Mouse (Mus musculus): ENCODE data around the gene Slc38a2. TPM values are rescaled to one million over a fixed set of nuclear protein-coding genes. Genes with fewer than 3 reads are reported as not detected.

Gene Slc38a2
- polyA plus RNA-seq (2014; fragmentation: Nextera tagmentation; extraction: Ambion mirVana): 245 and 250 TPM in 2 replicates

GRCm38 (mm10) chr15:96699521-96700511 is at the start of gene Slc38a2:
Gene Slc38a2 (minus strand): TSS chr15:96699730.
- peaks cover 10% of the 10 kb centered on the region; the same call in 1 of the 2 replicates for H3K36me3 ChIP-seq (ENCODE audit: control insufficient read depth, insufficient read depth, low read length)
- H3K4me1 ChIP-seq (ENCODE audit: control insufficient read depth, insufficient read depth, low read length): peaks cover 15% of the 10 kb centered on the region
- WGBS: under 1% methylated on average over 70 of the region's 76 CpGs
- peak; percentile 86 for ATAC-seq (ENCODE audit: insufficient number of reproducible peaks, low FRiP score, low TSS enrichment, low read depth)
- no peaks in the 10 kb centered on the region for H3K27me3 ChIP-seq (ENCODE audit: control insufficient read depth, insufficient read depth, low read length)
- DNase-seq (ENCODE audit: low spot score): peak; percentile 94
- H3K4me2 ChIP-seq (ENCODE audit: low read depth, severe bottlenecking): peak within 1 kb of the TSS; percentile 84
- H3K27ac ChIP-seq (replicated peaks; ENCODE audit: low read depth, low read length): peak within 1 kb of the TSS; percentile 98
- H3K9me3 ChIP-seq (ENCODE audit: control insufficient read depth, low read length): no peaks in the 10 kb centered on the region
- H3K9ac ChIP-seq (ENCODE audit: low read length): peak within 1 kb of the TSS; percentile 100
- H3K4me3 ChIP-seq (ENCODE audit: low read depth, low read length): peak within 1 kb of the TSS; percentile 93

GRCm38 (mm10) chr15:96749101-96749500 is 49.6 kb upstream of the Slc38a2 start:
- ATAC-seq (ENCODE audit: insufficient number of reproducible peaks, low FRiP score, low TSS enrichment, low read depth) (no peak), DNase-seq (ENCODE audit: low spot score) (no peak)
- no peaks in the 10 kb centered on the region for H3K9me3 ChIP-seq (ENCODE audit: control insufficient read depth, low read length)
- no peak overlapping the region for H3K9ac ChIP-seq (ENCODE audit: low read length)
- no peaks in the 10 kb centered on the region for H3K27me3 ChIP-seq (ENCODE audit: control insufficient read depth, insufficient read depth, low read length)
- no peak overlapping the region for H3K4me2 ChIP-seq (ENCODE audit: low read depth, severe bottlenecking)
- no peak overlapping the region for H3K27ac ChIP-seq (replicated peaks; ENCODE audit: low read depth, low read length)
- 81% methylated on average over 10 of the region's 10 CpGs for WGBS
- H3K4me3 ChIP-seq (ENCODE audit: low read depth, low read length): no peak overlapping the region
- H3K36me3 ChIP-seq (ENCODE audit: control insufficient read depth, insufficient read depth, low read length): no peaks in the 10 kb centered on the region
- no peaks in the 10 kb centered on the region for H3K4me1 ChIP-seq (ENCODE audit: control insufficient read depth, insufficient read depth, low read length)

- Histone ChIP-seq H3K27me3 (ENCODE audit: control insufficient read depth, insufficient read depth, low read length) (no peaks in the 10 kb centered on the region), H3K9ac (ENCODE audit: low read length) (no peak overlapping the region), H3K4me2 (ENCODE audit: low read depth, severe bottlenecking) (no peak overlapping the region), H3K9me3 (ENCODE audit: control insufficient read depth, low read length) (no peaks in the 10 kb centered on the region), H3K4me1 (ENCODE audit: control insufficient read depth, insufficient read depth, low read length) (0 out of 2 replicates have a peak, but pooled peaks cover 4% of the 10 kb centered on the region), H3K36me3 (ENCODE audit: control insufficient read depth, insufficient read depth, low read length) (no peaks in the 10 kb centered on the region), H3K27ac (replicated peaks; ENCODE audit: low read depth, low read length) (no peak overlapping the region), H3K4me3 (ENCODE audit: low read depth, low read length) (no peak overlapping the region)
- ATAC-seq (ENCODE audit: insufficient number of reproducible peaks, low FRiP score, low TSS enrichment, low read depth) (no peak), DNase-seq (ENCODE audit: low spot score) (no peak)
- 92% methylated on average over 11 of the region's 11 CpGs for WGBS
Observed at GRCm38 (mm10) chr15:96747551-96747950, 48.0 kb upstream of the Slc38a2 start.

GRCm38 (mm10) chr15:96746986-96747385 is 47.5 kb upstream of the Slc38a2 start:
- H3K27ac ChIP-seq (replicated peaks; ENCODE audit: low read depth, low read length): no peak overlapping the region
- H3K9ac ChIP-seq (ENCODE audit: low read length): no peak overlapping the region
- ATAC-seq (ENCODE audit: insufficient number of reproducible peaks, low FRiP score, low TSS enrichment, low read depth): no peak
- H3K9me3 ChIP-seq (ENCODE audit: control insufficient read depth, low read length): no peaks in the 10 kb centered on the region
- H3K36me3 ChIP-seq (ENCODE audit: control insufficient read depth, insufficient read depth, low read length): no peaks in the 10 kb centered on the region
- H3K4me1 ChIP-seq (ENCODE audit: control insufficient read depth, insufficient read depth, low read length): 0 out of 2 replicates have a peak, but pooled peaks cover 4% of the 10 kb centered on the region
- H3K4me3 ChIP-seq (ENCODE audit: low read depth, low read length): no peak overlapping the region
- DNase-seq (ENCODE audit: low spot score): no peak
- no peaks in the 10 kb centered on the region for H3K27me3 ChIP-seq (ENCODE audit: control insufficient read depth, insufficient read depth, low read length)
- no peak overlapping the region for H3K4me2 ChIP-seq (ENCODE audit: low read depth, severe bottlenecking)
- 88% methylated on average over 6 of the region's 6 CpGs for WGBS

GRCm38 (mm10) chr15:96745299-96745698 is 45.8 kb upstream of the Slc38a2 start:
- ATAC-seq (ENCODE audit: insufficient number of reproducible peaks, low FRiP score, low TSS enrichment, low read depth) (no peak), DNase-seq (ENCODE audit: low spot score) (no peak)
- H3K36me3 ChIP-seq (ENCODE audit: control insufficient read depth, insufficient read depth, low read length): no peaks in the 10 kb centered on the region
- no peaks in the 10 kb centered on the region for H3K27me3 ChIP-seq (ENCODE audit: control insufficient read depth, insufficient read depth, low read length)
- H3K9me3 ChIP-seq (ENCODE audit: control insufficient read depth, low read length): no peaks in the 10 kb centered on the region
- H3K27ac ChIP-seq (replicated peaks; ENCODE audit: low read depth, low read length): no peak overlapping the region
- 0 out of 2 replicates have a peak, but pooled peaks cover 4% of the 10 kb centered on the region for H3K4me1 ChIP-seq (ENCODE audit: control insufficient read depth, insufficient read depth, low read length)
- H3K9ac ChIP-seq (ENCODE audit: low read length): no peak overlapping the region
- H3K4me2 ChIP-seq (ENCODE audit: low read depth, severe bottlenecking): no peak overlapping the region
- no peak overlapping the region for H3K4me3 ChIP-seq (ENCODE audit: low read depth, low read length)
- 88% methylated on average over 1 of the region's 1 CpGs for WGBS

- H3K9me3 ChIP-seq (ENCODE audit: control insufficient read depth, low read length): no peaks in the 10 kb centered on the region
- no peak overlapping the region for H3K27ac ChIP-seq (replicated peaks; ENCODE audit: low read depth, low read length)
- H3K4me1 ChIP-seq (ENCODE audit: control insufficient read depth, insufficient read depth, low read length): 0 out of 2 replicates have a peak, but pooled peaks cover 4% of the 10 kb centered on the region
- H3K27me3 ChIP-seq (ENCODE audit: control insufficient read depth, insufficient read depth, low read length): no peaks in the 10 kb centered on the region
- 92% methylated on average over 5 of the region's 5 CpGs for WGBS
- no peaks in the 10 kb centered on the region for H3K36me3 ChIP-seq (ENCODE audit: control insufficient read depth, insufficient read depth, low read length)
- H3K4me3 ChIP-seq (ENCODE audit: low read depth, low read length): no peak overlapping the region
- DNase-seq (ENCODE audit: low spot score): no peak
- H3K4me2 ChIP-seq (ENCODE audit: low read depth, severe bottlenecking): no peak overlapping the region
- no peak for ATAC-seq (ENCODE audit: insufficient number of reproducible peaks, low FRiP score, low TSS enrichment, low read depth)
- no peak overlapping the region for H3K9ac ChIP-seq (ENCODE audit: low read length)
Observed at GRCm38 (mm10) chr15:96744882-96745296, 45.4 kb upstream of the Slc38a2 start.

GRCm38 (mm10) chr15:96744153-96744881 is 44.8 kb upstream of the Slc38a2 start:
- H3K9ac ChIP-seq (ENCODE audit: low read length): no peak overlapping the region
- H3K4me1 ChIP-seq (ENCODE audit: control insufficient read depth, insufficient read depth, low read length): 0 out of 2 replicates have a peak, but pooled peaks cover 4% of the 10 kb centered on the region
- 78% methylated on average over 18 of the region's 18 CpGs for WGBS
- H3K9me3 ChIP-seq (ENCODE audit: control insufficient read depth, low read length): no peaks in the 10 kb centered on the region
- H3K4me2 ChIP-seq (ENCODE audit: low read depth, severe bottlenecking): no peak overlapping the region
- H3K27me3 ChIP-seq (ENCODE audit: control insufficient read depth, insufficient read depth, low read length): no peaks in the 10 kb centered on the region
- DNase-seq (ENCODE audit: low spot score) (no peak), ATAC-seq (ENCODE audit: insufficient number of reproducible peaks, low FRiP score, low TSS enrichment, low read depth) (no peak)
- no peak overlapping the region for H3K27ac ChIP-seq (replicated peaks; ENCODE audit: low read depth, low read length)
- no peak overlapping the region for H3K4me3 ChIP-seq (ENCODE audit: low read depth, low read length)
- H3K36me3 ChIP-seq (ENCODE audit: control insufficient read depth, insufficient read depth, low read length): no peaks in the 10 kb centered on the region

- H3K9me3 ChIP-seq (ENCODE audit: control insufficient read depth, low read length): no peaks in the 10 kb centered on the region
- no peaks in the 10 kb centered on the region for H3K27me3 ChIP-seq (ENCODE audit: control insufficient read depth, insufficient read depth, low read length)
- no peak overlapping the region for H3K4me3 ChIP-seq (ENCODE audit: low read depth, low read length)
- WGBS: 84% methylated on average over 6 of the region's 6 CpGs
- no peak overlapping the region for H3K4me2 ChIP-seq (ENCODE audit: low read depth, severe bottlenecking)
- H3K27ac ChIP-seq (replicated peaks; ENCODE audit: low read depth, low read length): no peak overlapping the region
- DNase-seq (ENCODE audit: low spot score) (no peak), ATAC-seq (ENCODE audit: insufficient number of reproducible peaks, low FRiP score, low TSS enrichment, low read depth) (no peak)
- H3K36me3 ChIP-seq (ENCODE audit: control insufficient read depth, insufficient read depth, low read length): no peaks in the 10 kb centered on the region
- no peak overlapping the region for H3K9ac ChIP-seq (ENCODE audit: low read length)
- 0 out of 2 replicates have a peak, but pooled peaks cover 4% of the 10 kb centered on the region for H3K4me1 ChIP-seq (ENCODE audit: control insufficient read depth, insufficient read depth, low read length)
Observed at GRCm38 (mm10) chr15:96743257-96743656, 43.7 kb upstream of the Slc38a2 start.

Measured in limb, embryonic 11.5 days (tissue).